Mouse (Mus musculus) stomach, postnatal 0 days (tissue): Measurements from ENCODE around the gene Pds5b. TPM values are rescaled to one million over a fixed set of nuclear protein-coding genes. Genes with fewer than 3 reads are reported as not detected.
"Not testable (repeated sequence)": the region's sequence is repeated elsewhere in the genome, so short reads cannot be mapped to it uniquely, and the experiment has no call there.

Experiments
- ATAC-seq: fragments of 200-750 bp; cut with Nextera tagmentation; 2 replicates; pipeline ENCODE4 v1.8.0; 2017; ENCODE audit not compliant: low FRiP score, low TSS enrichment
- DNase-seq: peaks from one replicate; pipeline ENCODE4 v3.0.0-alpha.2; 2016; ENCODE audit warnings: low spot score
- H3K27ac ChIP-seq: fragments of 300-500 bp; sonication (generic); replicated peaks from 2 replicates; pipeline ENCODE4 v1.5.1; 2014; ENCODE audit warnings: mild to moderate bottlenecking, control low read depth
- H3K27me3 ChIP-seq: fragments of 300-500 bp; sonication (generic); 2 replicates; pipeline ENCODE4 v1.6.1; 2014; ENCODE audit warnings: low read length; ENCODE audit not compliant: control insufficient read depth, insufficient read depth
- H3K36me3 ChIP-seq: fragments of 300-500 bp; sonication (generic); 2 replicates; pipeline ENCODE4 v1.6.1; 2014; ENCODE audit warnings: low read length, mixed read lengths; ENCODE audit not compliant: control insufficient read depth, insufficient read depth
- H3K4me1 ChIP-seq: fragments of 300-500 bp; sonication (generic); replicated peaks from 2 replicates; pipeline ENCODE4 v1.6.1; 2014; ENCODE audit warnings: antibody characterized with exemption; ENCODE audit not compliant: control insufficient read depth, insufficient read depth
- H3K4me2 ChIP-seq: fragments of 300-500 bp; sonication (generic); replicated peaks from 2 replicates; pipeline ENCODE4 v1.6.1; 2014; ENCODE audit warnings: low read depth, mild to moderate bottlenecking, control low read depth, moderate library complexity
- H3K4me3 ChIP-seq: fragments of 300-500 bp; sonication (generic); 2 replicates; pipeline ENCODE4 v1.5.1; 2014; ENCODE audit warnings: low read depth, low read length, control low read depth
- H3K9ac ChIP-seq: fragments of 300-500 bp; sonication (generic); 2 replicates; pipeline ENCODE4 v1.6.1; 2014; ENCODE audit warnings: mild to moderate bottlenecking, low read length, control low read depth, mixed read lengths
- H3K9me3 ChIP-seq: fragments of 300-500 bp; sonication (generic); 2 replicates; pipeline ENCODE4 v1.6.1; 2016; ENCODE audit warnings: low read length; ENCODE audit not compliant: control insufficient read depth
- CTCF ChIP-seq: IDR thresholded peaks from 2 replicates; pipeline ENCODE4 v1.5.1; 2016; ENCODE audit warnings: antibody characterized with exemption, low read depth, mild to moderate bottlenecking, moderate library complexity
- EP300 ChIP-seq: optimal IDR thresholded peaks from 2 replicates; pipeline ENCODE3; 2016; ENCODE audit warnings: antibody characterized with exemption
- WGBS: fragments of 180-500 bp; shearing (Covaris S2); extraction: QIAGEN DNeasy Blood & Tissue Kit; methylation state at CpG from one replicate; pipeline ENCODE4 v1.1.7; 2014; 5-methylcytosine and 5-hydroxymethylcytosine counted together
- polyA plus RNA-seq: library from polyadenylated mRNA; unstranded; fragments of >200 nt; fragmentation: Nextera tagmentation; extraction: Ambion mirVana; gene quantifications from 2 replicates; pipeline ENCODE4 v1.2.1, GENCODE M21; 2015

Pds5b gene
- polyA plus RNA-seq, 1 experiment from 2014 or later: 9.1 TPM

- ATAC-seq: no peak
Measured at GRCm38 (mm10) chr5:150644926-150645325, 28.6 kb upstream of the Pds5b start.

GRCm38 (mm10) chr5:150652578-150652977 is 21.0 kb upstream of the Pds5b start:
- no peaks in the 10 kb centered on the region for H3K27me3 ChIP-seq
- H3K9ac ChIP-seq: no peak overlapping the region
- no peaks in the 10 kb centered on the region for H3K4me1 ChIP-seq
- 92% methylated on average over 2 of the region's 2 CpGs for WGBS
- H3K36me3 ChIP-seq: peaks cover 2% of the 10 kb centered on the region; the same call in 1 of the 2 replicates
- no peak overlapping the region for H3K4me2 ChIP-seq
- H3K4me3 ChIP-seq: no peak overlapping the region
- H3K9me3 ChIP-seq: no peaks in the 10 kb centered on the region
- ATAC-seq (no peak), DNase-seq (no peak)
- H3K27ac ChIP-seq: no peak overlapping the region
- TF ChIP-seq EP300: no peak
- TF ChIP-seq CTCF: no peak

More at GRCm38 (mm10) chr5:150644926-150645325, 28.6 kb upstream of the Pds5b start:
- Histone ChIP-seq H3K27me3 (no peaks in the 10 kb centered on the region), H3K4me2 (no peak overlapping the region), H3K27ac (no peak overlapping the region), H3K4me1 (no peaks in the 10 kb centered on the region), H3K36me3 (peaks cover 2% of the 10 kb centered on the region; the same call in 1 of the 2 replicates), H3K9ac (no peak overlapping the region), H3K9me3 (no peaks in the 10 kb centered on the region), H3K4me3 (no peak overlapping the region)
- TF ChIP-seq EP300: no peak
- TF ChIP-seq CTCF: no peak
- 86% methylated on average over 4 of the region's 4 CpGs for WGBS
- no peak for DNase-seq

- no peaks in the 10 kb centered on the region; the same call in 1 of the 2 replicates for H3K36me3 ChIP-seq
- ATAC-seq (no peak), DNase-seq (no peak)
- TF ChIP-seq CTCF (no peak), EP300 (no peak)
- no peak overlapping the region for H3K9ac ChIP-seq
- H3K4me1 ChIP-seq: no peaks in the 10 kb centered on the region
- no peak overlapping the region for H3K4me3 ChIP-seq
- no peak overlapping the region for H3K4me2 ChIP-seq
- H3K27me3 ChIP-seq: no peaks in the 10 kb centered on the region
- no peak overlapping the region for H3K27ac ChIP-seq
- no peaks in the 10 kb centered on the region for H3K9me3 ChIP-seq
Measured at GRCm38 (mm10) chr5:150654548-150654947, 19.0 kb upstream of the Pds5b start.

GRCm38 (mm10) chr5:150659425-150659824 is 14.1 kb upstream of the Pds5b start:
- H3K4me1 ChIP-seq, H3K9me3 ChIP-seq, H3K36me3 ChIP-seq, H3K27me3 ChIP-seq, H3K27ac ChIP-seq, DNase-seq, H3K4me2 ChIP-seq, H3K9ac ChIP-seq, ATAC-seq, H3K4me3 ChIP-seq: not testable (repeated sequence)
- 92% methylated on average over 6 of the region's 6 CpGs for WGBS

- H3K9me3 ChIP-seq, H3K36me3 ChIP-seq, DNase-seq, ATAC-seq, H3K4me3 ChIP-seq, H3K9ac ChIP-seq, H3K27me3 ChIP-seq, H3K27ac ChIP-seq, H3K4me2 ChIP-seq, H3K4me1 ChIP-seq: not testable (repeated sequence)
- WGBS: 93% methylated on average over 3 of the region's 3 CpGs
Measured at GRCm38 (mm10) chr5:150660296-150660695, 13.2 kb upstream of the Pds5b start.

- not testable (repeated sequence) for DNase-seq, H3K4me2 ChIP-seq, H3K9ac ChIP-seq, H3K9me3 ChIP-seq, H3K4me3 ChIP-seq, H3K4me1 ChIP-seq, ATAC-seq, H3K27ac ChIP-seq, H3K27me3 ChIP-seq, H3K36me3 ChIP-seq
- WGBS: 62% methylated on average over 7 of the region's 7 CpGs
Measured at GRCm38 (mm10) chr5:150663926-150664325, 9.6 kb upstream of the Pds5b start.
